Mouse (Mus musculus): ENCODE measurements around the gene Iglon5.
A peak's percentile ranks its signal among the peaks of the same experiment; 100 is the strongest.

The Iglon5 gene

GRCm38 (mm10) chr7:43465344-43466098 is 24.4 kb downstream of the Iglon5 start:
- DNase-seq (ENCODE audit: low spot score): peak; percentile 83

DNA sequence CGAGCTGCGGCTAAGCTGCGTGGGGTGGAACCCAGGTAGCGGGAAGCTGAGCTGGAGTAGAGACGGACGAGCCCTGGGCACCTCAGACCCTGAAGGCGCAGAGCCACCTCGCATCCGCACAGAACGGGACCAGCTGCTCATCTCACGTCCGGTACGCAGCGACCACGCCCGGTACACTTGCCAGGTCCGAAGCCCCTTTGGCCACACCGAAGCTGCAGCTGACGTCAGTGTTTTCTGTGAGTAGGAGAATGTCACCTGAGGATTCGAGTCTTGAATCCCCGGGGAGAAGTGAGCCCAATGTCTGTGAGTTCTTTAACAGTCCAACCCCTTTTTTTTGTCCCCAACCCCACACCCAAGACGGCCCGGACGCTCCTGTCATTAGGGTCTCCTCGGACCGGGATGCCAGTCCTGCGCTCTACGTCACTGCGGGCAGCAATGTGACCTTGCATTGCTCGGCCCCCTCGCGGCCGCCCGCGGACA is 25.0 kb downstream of the Iglon5 start:
- DNase-seq (ENCODE audit: low spot score): no peak

DNA sequence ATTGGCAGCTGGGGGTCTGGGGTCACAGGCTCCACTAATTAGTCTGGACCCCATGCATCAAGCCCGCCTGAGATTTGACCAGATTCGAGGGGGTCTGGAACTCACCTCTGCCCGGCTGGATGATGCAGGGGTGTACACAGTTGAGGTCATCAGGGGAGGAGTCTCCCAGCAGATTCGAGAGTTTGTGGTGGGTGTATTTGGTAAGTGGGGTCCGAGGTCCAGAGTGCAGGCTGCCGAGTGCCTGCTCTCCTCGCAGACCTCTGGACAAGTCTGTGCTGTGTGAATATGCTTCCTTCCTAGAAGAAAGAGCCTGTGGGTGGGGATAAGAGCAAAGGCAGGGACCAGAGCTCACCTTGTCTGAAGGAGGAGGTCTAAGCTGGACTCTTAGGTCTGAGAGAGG is 25.9 kb downstream of the Iglon5 start:
- DNase-seq (ENCODE audit: low spot score): no peak

DNA sequence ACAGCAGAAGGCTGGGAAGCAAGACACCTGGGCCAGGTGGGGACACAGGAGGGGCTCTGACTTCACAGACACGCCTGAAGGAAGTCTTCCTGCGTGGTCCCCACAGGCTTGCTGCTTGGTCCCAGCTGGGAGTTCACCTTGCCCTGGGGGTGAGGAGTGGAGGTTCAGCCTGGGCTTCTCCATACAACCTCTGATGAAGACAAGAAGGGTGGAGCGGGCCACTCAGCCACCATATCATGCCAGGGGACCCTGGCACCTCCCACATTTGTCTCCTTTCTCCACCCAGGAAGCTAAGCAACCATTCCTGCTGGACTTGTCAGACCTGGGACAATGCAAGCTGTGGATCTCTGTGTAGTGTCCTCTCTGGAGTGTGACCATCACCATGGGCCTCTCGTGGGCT is 27.0 kb downstream of the Iglon5 start, which contains the start of gene Vsig10l:
Gene Vsig10l (plus strand): TSS at position 301 of the 400 bp plus-strand sequence.
- no peak for DNase-seq (ENCODE audit: low spot score)

DNA sequence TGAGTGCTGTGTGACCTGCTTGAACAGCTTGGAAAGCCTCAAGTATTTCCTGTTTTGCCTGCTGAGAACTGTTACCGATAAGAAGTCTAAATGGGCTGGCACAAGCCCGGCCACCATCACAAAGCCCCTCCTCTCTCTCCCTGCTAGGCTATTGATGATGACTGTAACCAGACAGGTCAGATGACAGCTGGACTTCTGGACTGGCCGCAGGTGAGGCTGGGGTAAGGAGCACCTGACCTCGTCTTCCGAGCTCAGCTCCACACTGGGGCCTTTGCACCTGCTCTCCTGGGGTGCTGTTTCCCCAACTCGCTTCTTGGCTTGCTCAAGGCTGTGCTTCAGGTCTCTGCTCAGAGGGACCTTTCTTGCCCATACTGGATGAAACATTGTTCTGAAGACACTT is 35.5 kb downstream of the Iglon5 start:
- DNase-seq (ENCODE audit: low spot score): no peak

DNA sequence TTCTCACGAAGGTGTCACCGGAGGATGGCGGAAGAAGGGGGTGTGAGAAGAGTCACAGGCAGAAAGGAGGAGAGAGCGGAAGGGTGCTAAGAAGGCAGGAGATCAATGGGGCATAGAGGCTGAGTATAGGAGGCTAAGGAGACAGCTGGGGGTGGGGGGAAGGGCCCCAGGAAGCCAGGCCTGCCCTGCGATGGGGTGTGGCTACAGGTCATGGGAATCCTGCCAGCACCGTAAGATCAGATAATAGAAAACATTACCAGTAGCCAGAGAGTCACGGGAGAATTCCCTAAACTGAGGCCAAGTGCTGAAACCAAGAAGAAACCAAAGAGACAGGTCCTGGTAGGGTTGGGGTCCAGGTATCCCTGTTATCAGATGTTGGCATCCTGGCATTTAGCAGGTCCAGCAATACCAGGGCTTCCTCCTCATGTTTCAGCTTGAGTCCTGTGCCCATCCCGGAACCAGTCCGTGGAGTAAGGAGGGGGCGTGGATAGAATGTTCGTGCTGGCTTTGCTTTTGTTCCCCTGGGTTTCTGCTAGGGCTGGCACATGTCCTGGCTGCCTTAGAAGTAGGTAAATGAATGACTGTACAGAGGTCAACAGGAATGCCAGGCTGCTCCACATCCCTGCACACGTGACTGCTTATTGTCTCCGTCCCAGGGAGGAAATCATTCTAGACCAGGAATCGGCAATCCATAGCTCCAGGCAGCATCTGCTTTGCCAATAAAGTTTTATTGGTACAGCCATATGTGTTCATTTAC is 36.1 kb downstream of the Iglon5 start:
- DNase-seq (ENCODE audit: low spot score): no peak

- no peak for DNase-seq (ENCODE audit: low spot score)
These were observed 37.3 kb downstream of the Iglon5 start for GRCm38 (mm10) chr7:43452609-43453008.

- no peak for DNase-seq (ENCODE audit: low spot score)
These were observed 38.1 kb downstream of the Iglon5 start for GRCm38 (mm10) chr7:43451726-43452125.

- DNase-seq (ENCODE audit: low spot score): no peak
These were observed 40.1 kb downstream of the Iglon5 start for GRCm38 (mm10) chr7:43449811-43450210.

- no peak for DNase-seq (ENCODE audit: low spot score)
These were observed 41.6 kb downstream of the Iglon5 start for GRCm38 (mm10) chr7:43448246-43448645.

- no peak for DNase-seq (ENCODE audit: low spot score)
These were observed 42.1 kb downstream of the Iglon5 start for GRCm38 (mm10) chr7:43447801-43448200.

DNA sequence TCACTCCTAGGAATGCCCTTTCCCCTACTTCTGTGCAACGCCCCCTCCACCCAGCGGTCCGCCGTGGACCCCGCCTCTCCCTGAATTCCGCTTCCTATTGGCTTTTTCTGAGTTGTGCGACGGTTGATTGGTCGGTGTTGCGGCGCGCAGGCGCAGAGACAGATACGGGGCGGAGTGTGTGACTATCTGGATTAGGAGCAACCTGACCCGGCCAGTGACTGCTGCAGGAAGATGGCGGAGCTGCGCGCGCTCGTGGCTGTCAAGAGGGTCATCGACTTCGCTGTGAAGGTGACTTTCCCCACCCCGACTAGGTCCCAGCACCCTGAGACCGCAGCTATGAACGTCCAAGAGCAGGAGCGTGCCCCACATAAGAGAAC is 46.0 kb downstream of the Iglon5 start, which contains the start of the genes Etfb and Gm45233:
Gene Etfb (plus strand): TSS at position 167 of the 377 bp plus-strand sequence.
Gene Gm45233 (plus strand): TSS at position 212 of the 377 bp plus-strand sequence.
- peak; percentile 94 for DNase-seq (ENCODE audit: low spot score)

DNA sequence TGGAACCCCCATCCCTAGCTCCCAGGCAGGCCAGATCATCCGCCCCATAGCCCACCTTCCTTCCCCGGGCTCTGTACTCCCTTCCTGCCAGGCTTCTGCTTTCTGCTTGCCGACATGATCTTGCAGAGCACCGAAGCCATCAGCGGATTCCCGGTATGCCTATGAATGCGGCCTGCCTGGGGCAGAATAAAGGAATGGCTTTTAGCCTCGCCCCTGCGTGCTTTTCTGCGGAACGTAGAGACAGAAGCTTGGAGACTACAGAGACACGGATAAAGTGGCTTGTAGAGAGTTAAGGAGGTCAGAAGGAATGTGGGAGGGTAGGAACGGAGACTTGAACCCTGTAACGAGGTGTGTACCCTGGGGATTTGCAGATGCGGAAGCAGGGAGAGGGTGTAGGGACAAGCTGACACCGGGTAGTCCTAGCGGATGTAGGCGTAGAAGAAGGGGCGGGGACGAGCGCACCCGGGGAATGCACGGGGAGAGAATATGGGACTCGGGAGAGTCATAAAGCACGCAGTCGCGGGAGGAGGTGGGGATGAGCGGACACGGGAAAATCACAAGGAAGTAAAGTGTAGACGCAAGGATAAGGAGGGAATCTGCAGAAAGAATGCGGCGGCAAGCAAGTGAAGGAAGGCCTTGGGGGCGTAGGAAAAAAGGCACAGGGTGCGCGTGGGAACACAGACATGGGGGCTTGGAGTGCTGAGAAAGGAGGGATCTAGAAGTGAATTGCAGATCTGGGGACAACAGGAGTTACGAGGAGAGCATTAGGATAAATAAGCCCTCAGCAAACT is 46.6 kb downstream of the Iglon5 start:
- DNase-seq (ENCODE audit: low spot score): peak; percentile 77

- no peak for DNase-seq (ENCODE audit: low spot score)
These were observed 47.2 kb downstream of the Iglon5 start for GRCm38 (mm10) chr7:43442684-43443083.

GRCm38 (mm10) chr7:43441071-43441470 is 48.8 kb downstream of the Iglon5 start:
- DNase-seq (ENCODE audit: low spot score): no peak

DNA sequence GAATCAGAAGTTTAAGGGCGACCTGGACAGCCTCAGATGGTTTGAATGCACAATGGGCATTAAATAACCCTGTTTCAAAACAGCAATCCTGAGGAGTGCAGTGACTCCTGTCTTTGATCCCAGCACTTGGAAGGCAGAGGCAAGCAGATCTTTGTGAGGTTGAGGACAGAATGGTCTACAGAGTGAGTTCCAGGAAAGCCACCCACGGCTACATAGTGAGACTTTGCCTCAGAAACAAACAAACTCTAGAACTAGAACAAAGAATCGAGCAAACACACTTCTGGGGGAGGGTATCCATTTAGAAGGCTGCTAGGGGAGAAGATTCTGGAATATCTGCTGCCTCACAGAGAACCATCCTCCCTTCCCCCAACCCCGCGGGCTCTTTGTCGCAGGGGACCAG is 49.4 kb downstream of the Iglon5 start, which contains the start of gene Cldnd2:
Gene Cldnd2 (plus strand): TSS at position 301 of the 400 bp plus-strand sequence.
- DNase-seq (ENCODE audit: low spot score): no peak

DNA sequence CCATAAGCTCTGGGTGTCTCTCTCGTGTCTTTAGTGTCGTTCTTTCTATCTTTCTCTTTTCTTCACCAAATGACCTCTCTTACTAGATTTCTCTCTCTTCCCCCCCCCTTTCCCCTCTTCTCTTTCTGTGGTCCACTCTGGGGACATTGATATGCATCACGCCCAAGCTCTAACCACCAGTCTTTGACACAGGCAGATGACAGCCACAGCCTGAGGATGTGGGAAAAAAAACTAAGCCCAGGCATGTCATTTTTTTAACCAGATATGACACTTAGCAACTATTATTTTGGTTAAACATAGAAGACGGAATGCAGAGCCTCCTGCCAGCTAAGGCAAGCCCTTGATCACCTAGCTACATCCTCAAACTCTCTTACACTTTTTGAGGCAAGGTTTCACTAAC is 51.3 kb downstream of the Iglon5 start:
- no peak for DNase-seq (ENCODE audit: low spot score)

GRCm38 (mm10) chr7:43436341-43437255 is 53.3 kb downstream of the Iglon5 start, which contains the start of gene Nkg7:
Nkg7 (plus strand) TSS chr7:43437073.
- DNase-seq (ENCODE audit: low spot score): no peak

DNA sequence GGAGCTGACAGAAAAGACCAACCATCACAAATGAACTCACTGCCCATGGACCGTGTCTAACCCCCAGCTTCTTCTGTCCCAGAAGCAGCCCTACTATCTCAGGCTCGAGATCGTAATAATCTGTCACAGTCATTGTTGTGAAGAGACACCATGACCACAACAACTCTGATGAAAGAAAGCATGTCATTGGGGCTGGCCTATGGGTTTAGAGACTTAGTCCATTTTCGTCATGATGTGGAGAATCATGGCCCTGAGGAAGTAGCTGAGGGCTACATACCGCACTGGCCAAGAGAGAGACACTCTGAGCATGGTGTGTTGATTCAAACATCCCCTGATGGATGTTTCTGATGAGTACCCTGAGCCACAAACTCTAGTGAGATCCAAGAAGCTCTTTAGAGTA is 55.2 kb downstream of the Iglon5 start:
- no peak for DNase-seq (ENCODE audit: low spot score)

DNA sequence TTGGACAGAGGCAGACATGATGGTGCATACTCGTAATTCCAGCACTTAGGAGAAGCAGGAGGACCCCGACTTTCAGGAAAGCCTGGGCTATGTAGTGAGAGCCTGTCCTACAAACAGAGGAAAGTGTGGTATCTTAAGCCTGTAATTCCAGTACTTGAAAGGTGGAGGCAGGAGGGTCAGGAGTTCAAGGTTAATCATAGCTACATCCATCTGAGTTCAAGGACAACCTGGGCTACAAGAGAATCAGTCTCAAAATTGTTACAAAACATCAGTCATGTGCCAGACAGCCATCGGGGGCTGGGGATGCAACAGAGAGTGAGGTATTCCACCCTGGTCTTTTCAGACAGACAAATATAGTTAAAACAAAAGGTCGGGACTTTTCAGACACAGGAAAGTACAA is 57.0 kb downstream of the Iglon5 start:
- DNase-seq (ENCODE audit: low spot score): no peak

DNA sequence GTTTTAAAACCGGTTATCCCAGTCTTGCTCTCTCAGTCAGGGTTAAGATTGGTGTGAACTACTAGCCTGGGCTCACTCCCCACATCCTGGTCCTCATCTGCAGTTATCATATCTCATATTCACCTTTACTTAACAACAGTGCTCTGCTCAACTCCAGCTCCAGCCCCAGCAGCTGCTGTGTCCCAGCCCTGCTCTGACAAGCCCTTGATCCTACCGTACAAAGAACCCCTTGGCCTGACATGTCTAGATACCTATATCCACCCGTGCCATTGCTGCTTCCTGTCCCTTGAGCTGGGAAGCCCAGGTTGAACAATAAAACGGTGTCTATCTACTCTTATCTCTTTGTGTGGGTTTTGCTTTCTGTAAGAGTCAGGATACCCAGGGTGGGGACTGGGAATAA is 60.4 kb downstream of the Iglon5 start:
- DNase-seq (ENCODE audit: low spot score): no peak

All from testis, postnatal 14 days (tissue).